Mouse (Mus musculus) liver, embryonic 14.5 days (tissue): ENCODE data around the gene Cabp1.

Experiments
- CTCF ChIP-seq: IDR thresholded peaks from 2 replicates; pipeline ENCODE4 v1.5.1; 2016; ENCODE audit warnings: antibody characterized with exemption, low read depth, control low read depth
- EP300 ChIP-seq: IDR thresholded peaks from 2 replicates; pipeline ENCODE4 v1.6.1; 2016; ENCODE audit warnings: antibody characterized with exemption, low read depth

- TF ChIP-seq CTCF = no peak
- no peak for TF ChIP-seq EP300
These were observed 42.7 kb downstream of the Cabp1 start for GRCm38 (mm10) chr5:115151457-115151856.
